Mouse (Mus musculus) midbrain, embryonic 15.5 days (tissue): ENCODE results near the gene Sprr2j-ps. TPM values are rescaled to one million over a fixed set of nuclear protein-coding genes. Genes with fewer than 3 reads are reported as not detected.

Experiments used
- ATAC-seq: fragments of 200-750 bp; cut with Nextera tagmentation; replicated peaks from 2 replicates; pipeline ENCODE4 v1.8.0; 2017; ENCODE audit warnings: moderate TSS enrichment
- H3K27ac ChIP-seq: fragments of 300-500 bp; sonication (generic); 2 replicates; pipeline ENCODE4 v1.5.1; 2015; ENCODE audit warnings: mild to moderate bottlenecking, inconsistent platforms
- H3K27me3 ChIP-seq: fragments of 300-500 bp; sonication (generic); replicated peaks from 2 replicates; pipeline ENCODE4 v1.6.1; 2015; ENCODE audit warnings: inconsistent platforms
- H3K36me3 ChIP-seq: fragments of 300-500 bp; sonication (generic); replicated peaks from 2 replicates; pipeline ENCODE4 v1.6.1; 2015; ENCODE audit warnings: inconsistent platforms
- H3K4me1 ChIP-seq: fragments of 300-500 bp; sonication (generic); 2 replicates; pipeline ENCODE4 v1.6.1; 2015; ENCODE audit warnings: inconsistent platforms
- H3K4me2 ChIP-seq: fragments of 300-500 bp; sonication (generic); 2 replicates; pipeline ENCODE4 v1.6.1; 2015; ENCODE audit warnings: inconsistent platforms, mild to moderate bottlenecking, moderate library complexity
- H3K4me3 ChIP-seq: fragments of 300-500 bp; sonication (generic); 2 replicates; pipeline ENCODE4 v1.5.1; 2015; ENCODE audit warnings: mild to moderate bottlenecking, inconsistent platforms
- H3K9ac ChIP-seq: fragments of 300-500 bp; sonication (generic); 2 replicates; pipeline ENCODE4 v1.6.1; 2015; ENCODE audit warnings: mild to moderate bottlenecking, inconsistent platforms
- H3K9me3 ChIP-seq: fragments of 300-500 bp; sonication (generic); 2 replicates; pipeline ENCODE4 v1.6.1; 2016; ENCODE audit warnings: inconsistent platforms
- WGBS: fragments of 180-500 bp; shearing (Covaris S2); methylation state at CpG from one replicate; pipeline ENCODE4 v1.1.7; 2015; ENCODE audit warnings: mixed read lengths; 5-methylcytosine and 5-hydroxymethylcytosine counted together
- polyA plus RNA-seq: library from polyadenylated mRNA; unstranded; fragments of >200 nt; fragmentation: Nextera tagmentation; extraction: Ambion mirVana; gene quantifications from 2 replicates; pipeline ENCODE4 v1.2.1, GENCODE M21; 2015

Sprr2j-ps gene
- not detected in 2 replicates for polyA plus RNA-seq

DNA sequence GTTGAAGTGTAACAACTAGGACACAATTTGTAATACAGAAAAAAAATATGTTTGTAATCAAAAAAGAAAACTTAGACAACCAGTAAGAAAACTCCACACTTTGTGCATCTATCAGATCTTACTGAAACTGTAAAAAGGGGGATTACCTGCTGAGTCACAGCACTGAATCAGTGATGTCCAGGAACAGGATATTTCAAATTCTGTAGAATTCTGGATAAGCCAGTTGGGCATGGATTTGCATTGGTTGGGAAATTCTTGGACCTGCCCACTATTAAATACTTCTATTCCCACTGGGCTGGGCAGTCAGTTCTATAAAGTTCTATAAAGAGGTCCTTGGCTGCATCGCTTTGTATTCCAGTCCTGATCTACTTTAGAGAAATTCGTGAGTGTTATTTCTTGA is at the start of gene Sprr2j-ps:
TSS of gene Sprr2j-ps (plus strand) at position 301 of the 400 bp plus-strand sequence.
- Histone ChIP-seq H3K4me2 (no peak within 1 kb of the TSS), H3K9ac (no peak within 1 kb of the TSS), H3K36me3 (no peaks in the 10 kb centered on the region), H3K4me3 (no peak within 1 kb of the TSS), H3K27ac (no peak within 1 kb of the TSS), H3K4me1 (no peaks in the 10 kb centered on the region), H3K9me3 (no peaks in the 10 kb centered on the region), H3K27me3 (no peaks in the 10 kb centered on the region)
- ATAC-seq: no peak
- 92% methylated on average over 2 of the region's 2 CpGs for WGBS

DNA sequence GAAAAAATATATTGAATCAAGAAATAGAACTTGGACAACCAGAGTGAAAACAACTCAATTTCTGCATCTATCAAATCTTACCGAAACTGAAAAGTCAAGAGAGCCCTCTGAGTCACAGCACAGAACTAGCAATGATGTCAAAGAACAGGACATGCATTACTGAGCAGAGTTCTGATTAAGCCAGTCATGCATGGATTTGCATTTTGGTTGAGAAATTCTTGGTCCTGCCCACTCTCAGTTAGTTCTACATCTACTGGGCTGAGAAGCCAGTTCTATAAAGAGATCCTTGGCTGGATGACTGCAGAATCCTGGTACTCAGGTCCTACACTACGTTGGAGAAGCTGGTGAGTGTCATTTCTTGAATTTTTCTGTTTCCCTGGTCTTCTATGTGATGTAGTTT is 44.3 kb upstream of the Sprr2j-ps start:
- no peak for ATAC-seq
- Histone ChIP-seq H3K27ac (no peak overlapping the region), H3K4me1 (no peaks in the 10 kb centered on the region), H3K36me3 (no peaks in the 10 kb centered on the region), H3K4me2 (no peak overlapping the region), H3K9ac (no peak overlapping the region), H3K4me3 (no peak overlapping the region), H3K27me3 (no peaks in the 10 kb centered on the region), H3K9me3 (no peaks in the 10 kb centered on the region)
- 79% methylated on average over 2 of the region's 2 CpGs for WGBS

DNA sequence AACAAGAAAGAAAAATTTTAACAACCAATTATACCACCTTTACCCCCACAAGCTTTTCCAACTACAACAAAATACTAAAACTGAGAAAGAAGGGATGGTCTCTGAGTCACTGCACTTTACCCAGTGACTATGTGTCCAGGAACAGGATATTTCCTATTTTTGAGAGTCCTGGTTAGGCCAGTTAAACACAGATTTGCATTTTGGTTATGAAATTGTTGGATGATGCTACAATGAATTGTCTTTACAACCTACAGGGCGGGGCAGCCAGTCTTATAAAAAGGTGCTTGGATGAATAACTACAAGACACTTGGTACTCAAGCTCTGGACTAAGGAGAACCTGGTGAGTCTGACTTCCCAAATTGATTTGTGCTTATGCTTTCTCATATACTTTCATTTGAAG is 32.5 kb upstream of the Sprr2j-ps start, which contains the start of gene Sprr2h:
TSS of gene Sprr2h (plus strand) at position 301 of the 400 bp plus-strand sequence.
- Histone ChIP-seq H3K36me3 (no peaks in the 10 kb centered on the region), H3K27ac (no peak within 1 kb of the TSS), H3K27me3 (no peaks in the 10 kb centered on the region), H3K4me2 (no peak within 1 kb of the TSS), H3K9me3 (no peaks in the 10 kb centered on the region), H3K4me3 (no peak within 1 kb of the TSS), H3K4me1 (no peaks in the 10 kb centered on the region), H3K9ac (no peak within 1 kb of the TSS)
- 74% methylated on average over 1 of the region's 1 CpGs for WGBS
- ATAC-seq: no peak

DNA sequence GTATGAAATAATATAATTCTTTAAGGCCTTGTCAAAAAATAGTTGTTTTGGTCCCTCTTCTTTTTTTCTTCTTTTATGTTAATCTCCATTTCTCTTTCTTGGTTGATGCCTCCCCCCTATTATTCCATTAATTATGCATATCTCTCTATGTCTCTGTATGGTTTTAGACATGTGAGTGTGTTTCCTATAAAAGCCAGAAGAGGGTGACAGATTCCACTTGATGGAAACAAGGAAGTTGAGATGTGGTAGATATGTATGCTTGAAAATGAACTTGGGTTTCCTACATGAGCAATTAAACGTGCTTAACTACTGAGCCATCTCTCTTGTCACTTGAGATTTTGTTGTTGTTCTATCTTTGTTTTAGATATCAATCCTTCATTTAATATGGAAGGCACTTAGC is 23.6 kb upstream of the Sprr2j-ps start:
- WGBS: 67% methylated on average over 1 of the region's 1 CpGs

DNA sequence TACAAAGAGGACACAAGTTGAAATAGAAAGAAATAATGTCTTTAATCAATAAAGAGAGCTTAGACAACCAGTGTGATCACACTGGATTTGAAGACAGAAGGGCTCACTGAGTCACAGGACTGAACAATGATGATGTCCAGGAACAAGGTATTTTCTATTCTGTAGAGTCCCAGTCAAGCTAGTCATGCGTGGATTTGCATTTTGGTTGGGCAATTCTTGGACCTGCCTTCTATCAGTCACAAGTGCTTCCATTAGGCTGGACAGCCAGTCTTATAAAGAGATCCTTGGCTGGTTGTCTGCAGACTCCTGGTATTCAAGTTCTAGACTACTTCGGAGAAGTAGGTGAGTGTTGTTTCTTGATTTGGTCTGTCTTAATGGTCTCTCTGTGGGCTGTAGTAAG is 10.2 kb upstream of the Sprr2j-ps start, which contains the start of gene Sprr2i:
TSS of gene Sprr2i (plus strand) at position 301 of the 400 bp plus-strand sequence.
- Histone ChIP-seq H3K27ac (no peak within 1 kb of the TSS), H3K9ac (no peak within 1 kb of the TSS), H3K9me3 (no peaks in the 10 kb centered on the region), H3K27me3 (no peaks in the 10 kb centered on the region), H3K4me3 (no peak within 1 kb of the TSS), H3K4me1 (no peaks in the 10 kb centered on the region), H3K4me2 (no peak within 1 kb of the TSS), H3K36me3 (no peaks in the 10 kb centered on the region)
- no peak for ATAC-seq
- WGBS: 92% methylated on average over 2 of the region's 2 CpGs

More for the DNA sequence above, 23.6 kb upstream of the Sprr2j-ps start:
- H3K4me3 ChIP-seq: no peak overlapping the region
- no peak overlapping the region for H3K27ac ChIP-seq
- no peaks in the 10 kb centered on the region for H3K9me3 ChIP-seq
- no peaks in the 10 kb centered on the region for H3K4me1 ChIP-seq
- H3K9ac ChIP-seq: no peak overlapping the region
- no peaks in the 10 kb centered on the region for H3K27me3 ChIP-seq
- no peak for ATAC-seq
- H3K4me2 ChIP-seq: no peak overlapping the region
- no peaks in the 10 kb centered on the region for H3K36me3 ChIP-seq

DNA sequence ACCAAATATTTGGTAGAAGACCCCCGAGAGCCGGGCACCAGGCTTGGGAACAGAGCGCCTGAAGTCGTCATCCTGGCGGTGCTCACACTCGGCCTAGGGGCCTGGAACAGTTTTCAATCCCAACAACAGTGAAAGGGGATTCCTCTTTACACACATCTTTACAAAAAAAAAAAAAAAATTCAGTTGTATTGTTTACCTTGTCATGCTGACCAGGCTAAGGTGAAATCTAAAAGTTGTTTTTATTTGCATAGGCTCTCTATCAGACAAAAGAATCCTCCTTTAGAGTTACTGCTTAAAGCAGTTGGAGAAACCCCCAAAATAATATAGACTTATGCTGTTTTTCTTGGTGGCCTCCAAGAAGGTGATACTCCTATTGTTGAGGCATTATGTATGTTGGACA is 11.4 kb downstream of the Sprr2j-ps start, which contains the start of gene Gm9774:
TSS of gene Gm9774 (minus strand) at position 101 of the 400 bp plus-strand sequence.
- 93% methylated on average over 6 of the region's 6 CpGs for WGBS

DNA sequence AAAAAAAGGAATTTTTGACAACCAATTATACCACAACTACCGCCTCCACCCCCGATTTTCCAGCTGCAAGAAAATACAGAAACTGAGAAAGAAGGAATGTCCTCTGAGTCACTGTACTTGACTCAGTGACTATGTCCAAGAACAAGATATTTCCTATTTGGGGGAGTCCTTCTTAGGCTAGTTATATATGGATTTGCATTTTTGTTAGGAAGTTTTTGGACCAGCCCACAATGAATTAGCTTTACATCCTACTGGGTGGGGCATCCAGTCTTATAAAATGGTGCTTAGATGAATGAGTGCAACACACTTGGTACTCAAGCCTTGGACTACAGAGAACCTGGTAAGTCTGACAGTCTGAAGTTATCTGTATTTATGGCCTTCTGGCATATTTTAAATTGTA is 14.4 kb downstream of the Sprr2j-ps start, which contains the start of gene Sprr2k:
TSS of gene Sprr2k (plus strand) at position 301 of the 400 bp plus-strand sequence.
- no peak within 1 kb of the TSS for H3K27ac ChIP-seq
- ATAC-seq: no peak
- no peak within 1 kb of the TSS for H3K4me3 ChIP-seq
- H3K4me2 ChIP-seq: no peak within 1 kb of the TSS
- H3K27me3 ChIP-seq: no peaks in the 10 kb centered on the region
- 95% methylated on average over 2 of the region's 2 CpGs for WGBS
- no peaks in the 10 kb centered on the region for H3K36me3 ChIP-seq
- no peaks in the 10 kb centered on the region for H3K9me3 ChIP-seq
- no peak within 1 kb of the TSS for H3K9ac ChIP-seq
- H3K4me1 ChIP-seq: no peaks in the 10 kb centered on the region

More for the DNA sequence above, 11.4 kb downstream of the Sprr2j-ps start, which contains the start of gene Gm9774:
- Histone ChIP-seq H3K9ac (no peak within 1 kb of the TSS), H3K4me2 (no peak within 1 kb of the TSS), H3K27ac (no peak within 1 kb of the TSS), H3K27me3 (no peaks in the 10 kb centered on the region), H3K4me3 (no peak within 1 kb of the TSS), H3K9me3 (no peaks in the 10 kb centered on the region), H3K4me1 (no peaks in the 10 kb centered on the region), H3K36me3 (no peaks in the 10 kb centered on the region)
- ATAC-seq: no peak

DNA sequence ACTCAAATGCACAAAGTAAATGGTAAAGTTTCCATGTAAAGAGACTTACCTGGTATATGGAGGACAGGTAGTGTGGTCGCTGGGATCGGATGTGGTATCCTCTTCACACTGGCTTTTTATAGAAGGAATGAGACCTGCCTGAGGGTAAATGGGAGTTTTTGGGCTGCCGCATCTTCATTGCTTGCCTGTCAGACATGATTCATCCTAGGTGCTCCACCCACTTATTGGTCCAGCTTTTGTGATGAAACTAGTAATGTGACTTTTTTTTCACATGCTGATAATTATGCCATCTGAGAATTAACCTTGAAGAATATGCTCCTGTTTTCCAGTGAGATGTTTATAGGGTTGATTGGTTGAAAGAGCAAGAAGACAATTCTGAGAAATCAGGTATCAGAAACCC is 20.8 kb downstream of the Sprr2j-ps start, which contains the start of gene Sprr1b:
TSS of gene Sprr1b (minus strand) at position 101 of the 400 bp plus-strand sequence.
- Histone ChIP-seq H3K4me3 (no peak within 1 kb of the TSS), H3K9me3 (no peaks in the 10 kb centered on the region), H3K27ac (no peak within 1 kb of the TSS), H3K27me3 (no peaks in the 10 kb centered on the region), H3K4me2 (no peak within 1 kb of the TSS), H3K9ac (no peak within 1 kb of the TSS), H3K36me3 (no peaks in the 10 kb centered on the region), H3K4me1 (no peaks in the 10 kb centered on the region)
- WGBS: 92% methylated on average over 3 of the region's 3 CpGs
- no peak for ATAC-seq

DNA sequence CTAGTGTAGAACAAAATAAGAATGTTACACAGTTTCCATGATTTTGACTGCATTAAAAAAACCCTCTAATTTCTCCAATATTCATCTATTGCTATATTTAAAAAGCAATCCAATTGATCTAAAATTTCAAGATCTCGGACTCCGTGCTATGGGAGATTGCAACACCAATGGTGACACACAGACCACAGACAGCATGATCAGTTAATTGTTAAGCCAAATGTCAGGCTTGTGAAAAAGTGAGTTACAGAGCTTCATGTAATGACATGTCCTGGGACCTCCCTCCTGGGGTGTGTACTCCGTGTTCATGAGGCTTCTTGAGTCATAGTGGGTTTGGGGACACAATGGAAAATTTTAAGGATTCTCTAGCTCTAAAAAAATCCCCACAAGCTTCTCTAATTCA is 22.3 kb downstream of the Sprr2j-ps start:
- no peak overlapping the region for H3K4me3 ChIP-seq
- H3K9ac ChIP-seq: no peak overlapping the region
- H3K4me2 ChIP-seq: no peak overlapping the region
- ATAC-seq: no peak
- 86% methylated on average over 3 of the region's 3 CpGs for WGBS
- no peaks in the 10 kb centered on the region for H3K27me3 ChIP-seq
- H3K36me3 ChIP-seq: no peaks in the 10 kb centered on the region
- H3K27ac ChIP-seq: no peak overlapping the region
- no peaks in the 10 kb centered on the region for H3K9me3 ChIP-seq
- H3K4me1 ChIP-seq: no peaks in the 10 kb centered on the region

DNA sequence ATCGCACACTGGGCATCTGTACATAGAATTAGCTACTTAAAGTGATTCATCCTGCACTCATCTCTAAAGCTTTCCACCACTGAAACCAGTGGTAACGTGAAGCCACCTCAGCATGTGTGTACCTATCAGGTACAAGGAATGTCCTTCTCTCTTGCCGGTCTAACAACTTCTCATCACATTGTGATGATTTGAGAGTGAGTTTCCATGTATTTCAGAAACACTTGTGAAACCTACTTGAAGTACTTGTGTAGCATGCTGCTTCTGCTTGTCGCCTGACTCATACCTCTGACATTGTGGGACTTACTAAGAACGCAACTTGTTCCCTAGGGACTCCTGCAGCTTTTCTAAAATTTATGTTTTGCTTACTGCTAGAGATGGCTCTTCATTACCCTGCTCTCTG is 37.3 kb downstream of the Sprr2j-ps start:
- Histone ChIP-seq H3K9ac (no peak overlapping the region), H3K27me3 (no peaks in the 10 kb centered on the region), H3K4me3 (no peak overlapping the region), H3K9me3 (no peaks in the 10 kb centered on the region), H3K4me2 (no peak overlapping the region), H3K4me1 (no peaks in the 10 kb centered on the region), H3K36me3 (no peaks in the 10 kb centered on the region), H3K27ac (no peak overlapping the region)
- WGBS: 91% methylated on average over 5 of the region's 5 CpGs
- ATAC-seq: no peak

DNA sequence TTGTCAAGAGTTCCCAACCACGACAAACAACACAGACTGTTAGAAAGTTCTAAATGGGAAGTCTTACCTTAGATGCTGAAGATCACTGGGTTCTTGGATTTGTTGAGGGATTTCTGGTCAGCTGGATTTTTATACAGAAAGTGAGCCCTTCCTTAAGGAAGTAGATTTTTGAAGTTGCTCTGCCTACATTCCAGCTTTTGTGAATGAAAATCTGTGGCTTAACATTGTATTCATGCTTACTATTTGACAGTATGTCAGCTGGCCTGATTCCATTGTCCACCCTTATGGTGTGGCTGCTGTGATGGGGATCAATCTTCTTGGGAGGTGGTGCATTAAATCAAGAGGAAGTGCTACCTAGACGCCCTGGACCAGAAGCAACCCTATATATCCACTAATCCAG is 40.7 kb downstream of the Sprr2j-ps start, which contains the start of gene Sprr3:
TSS of gene Sprr3 (minus strand) at position 101 of the 400 bp plus-strand sequence.
- Histone ChIP-seq H3K4me3 (no peak within 1 kb of the TSS), H3K9me3 (no peaks in the 10 kb centered on the region), H3K9ac (no peak within 1 kb of the TSS), H3K36me3 (no peaks in the 10 kb centered on the region), H3K27me3 (no peaks in the 10 kb centered on the region), H3K4me1 (no peaks in the 10 kb centered on the region), H3K27ac (no peak within 1 kb of the TSS), H3K4me2 (no peak within 1 kb of the TSS)
- 72% methylated on average over 2 of the region's 2 CpGs for WGBS
- no peak for ATAC-seq

DNA sequence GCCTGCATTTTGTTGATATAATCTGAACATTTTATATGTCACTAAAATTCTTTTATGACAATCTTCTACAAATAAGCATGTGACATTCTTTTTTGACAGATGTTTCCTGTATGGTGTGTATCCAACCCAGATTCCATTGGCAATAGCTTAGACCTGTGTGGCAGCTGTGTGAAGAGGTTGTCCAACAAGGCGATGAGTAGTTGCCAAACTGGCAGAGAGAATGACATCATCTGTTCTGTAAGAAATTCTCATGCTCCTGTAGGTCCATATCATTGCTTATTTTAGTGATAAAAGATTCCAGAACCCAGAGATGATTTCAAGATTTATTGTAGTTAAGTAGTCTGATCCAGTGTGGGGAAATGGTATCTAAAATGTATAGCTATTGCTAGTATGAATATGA is 48.7 kb downstream of the Sprr2j-ps start:
- Histone ChIP-seq H3K9ac (no peak overlapping the region), H3K4me3 (no peak overlapping the region), H3K36me3 (no peaks in the 10 kb centered on the region), H3K4me1 (no peaks in the 10 kb centered on the region), H3K4me2 (no peak overlapping the region), H3K27me3 (no peaks in the 10 kb centered on the region), H3K9me3 (no peaks in the 10 kb centered on the region), H3K27ac (no peak overlapping the region)
- no peak for ATAC-seq
- WGBS: 89% methylated on average over 1 of the region's 1 CpGs

DNA sequence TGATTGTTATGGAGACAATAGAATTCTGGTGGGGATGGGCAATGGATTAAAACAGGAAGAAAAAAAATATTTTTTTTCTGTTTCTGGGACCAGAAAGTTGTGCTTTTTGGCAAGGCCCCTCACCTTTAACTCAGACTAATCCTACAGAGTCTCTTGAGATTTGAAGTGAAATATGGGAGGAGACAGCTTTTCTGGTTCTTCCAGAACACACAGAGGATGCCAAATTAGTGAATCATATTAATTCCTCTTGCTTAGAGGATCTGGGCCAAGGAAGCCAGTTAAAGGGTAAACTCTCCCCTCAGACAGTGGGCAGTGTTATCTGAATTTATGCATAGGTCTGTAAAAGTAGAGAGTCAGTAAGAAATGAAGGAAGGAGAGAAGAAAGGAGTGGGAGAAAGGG is 49.5 kb downstream of the Sprr2j-ps start:
- no peak overlapping the region for H3K4me3 ChIP-seq
- no peaks in the 10 kb centered on the region for H3K36me3 ChIP-seq
- H3K9ac ChIP-seq: no peak overlapping the region
- no peak overlapping the region for H3K27ac ChIP-seq
- H3K9me3 ChIP-seq: no peaks in the 10 kb centered on the region
- no peak overlapping the region for H3K4me2 ChIP-seq
- no peak for ATAC-seq
- H3K4me1 ChIP-seq: no peaks in the 10 kb centered on the region
- no peaks in the 10 kb centered on the region for H3K27me3 ChIP-seq
